Mouse (Mus musculus): ENCODE measurements at regions not wholly inside any gene's neighbourhood (a gene's known extent, or its start where the extent isn't known, plus 50 kb on each side); places are given as distances from the start of the nearest gene placed in this dataset.

GRCm38 (mm10) chr1:138908860-138909259 lies 52.2 kb upstream of the 2310009B15Rik start:
- Histone ChIP-seq H3K27me3 (ENCODE audit: control insufficient read depth in 1 of 2, insufficient read depth in 2 of 2, low read length in 2 of 2) (no peaks in the 10 kb centered on the region), H3K4me3 (ENCODE audit: control insufficient read depth in 1 of 2, insufficient read depth in 1 of 2, low read depth in 2 of 2, low read length in 2 of 2) (no peak overlapping the region), H3K9me3 (replicated peaks; ENCODE audit: insufficient read depth, low read length) (no peaks in the 10 kb centered on the region), H3K4me1 (ENCODE audit: control insufficient read depth in 1 of 2, insufficient read depth in 2 of 2, low read length in 2 of 2) (peaks cover 0 to 4% of the 10 kb centered on the region in 2 experiments; a peak in 2 of 4 replicates), H3K9ac (ENCODE audit: control insufficient read depth, low read depth, low read length, poor library complexity, severe bottlenecking) (no peak overlapping the region), H3K27ac (ENCODE audit: control insufficient read depth, low read depth, low read length) (no peak overlapping the region), H3K36me3 (ENCODE audit: control insufficient read depth in 1 of 2, insufficient read depth in 2 of 2, low read length in 2 of 2) (peaks cover 0 to 15% of the 10 kb centered on the region in 2 experiments; a peak in 2 of 4 replicates), H3K79me2 (ENCODE audit: control insufficient read depth, insufficient read depth, low read length, poor library complexity) (no peaks in the 10 kb centered on the region)
- TF ChIP-seq MYC (IDR thresholded peaks at IDR 0.05; ENCODE audit: low read depth, low read length), result no peak
- no peak for TF ChIP-seq USF2 (IDR thresholded peaks at IDR 0.05; ENCODE audit: borderline replicate concordance in 1 of 2, insufficient read depth in 1 of 2, low read depth in 1 of 2, low read length in 2 of 2)
- TF ChIP-seq HCFC1 (IDR thresholded peaks at IDR 0.05; ENCODE audit: low read depth, low read length), result no peak
- no peak for TF ChIP-seq TBP (IDR thresholded peaks at IDR 0.05; ENCODE audit: low read depth, low read length)
- peak; percentile 75 for TF ChIP-seq GATA1 (IDR thresholded peaks at IDR 0.05; ENCODE audit: low read depth, low read length)
- TF ChIP-seq MEF2A (IDR thresholded peaks at IDR 0.05; ENCODE audit: extremely low read depth, insufficient replicate concordance, low read depth, low read length, poor library complexity, severe bottlenecking), result no peak
- TF ChIP-seq MAX (IDR thresholded peaks at IDR 0.05; ENCODE audit: low read length), result no peak
- no peak for TF ChIP-seq SIN3A (IDR thresholded peaks at IDR 0.05; ENCODE audit: low read length)
- no peak for TF ChIP-seq RAD21 (IDR thresholded peaks at IDR 0.05; ENCODE audit: low read depth, low read length)
- no peak for TF ChIP-seq GABPA (IDR thresholded peaks at IDR 0.05; ENCODE audit: low read depth, low read length)
- no peak for TF ChIP-seq KAT2A (conservative IDR thresholded peaks at IDR 0.05; ENCODE audit: low read depth, low read length)
- TF ChIP-seq NELFE (IDR thresholded peaks at IDR 0.05; ENCODE audit: low read depth, low read length), result no peak
- no peak for TF ChIP-seq ZMIZ1 (IDR thresholded peaks at IDR 0.05; ENCODE audit: low read depth, low read length)
- TF ChIP-seq UBTF (IDR thresholded peaks at IDR 0.05; ENCODE audit: borderline replicate concordance, insufficient read depth, low read depth, low read length), result no peak
- no peak for TF ChIP-seq CTCF (IDR thresholded peaks at IDR 0.05 in 2 of 3, conservative IDR thresholded peaks at IDR 0.05 in 1 of 3; ENCODE audit: control insufficient read depth in 1 of 3, insufficient read depth in 1 of 3, low read depth in 2 of 3, low read length in 3 of 3, poor library complexity in 1 of 3, severe bottlenecking in 1 of 3)
- no peak for TF ChIP-seq POLR2AphosphoS2 (IDR thresholded peaks at IDR 0.05; ENCODE audit: low read length)
- no peak for TF ChIP-seq POLR2A (IDR thresholded peaks at IDR 0.05; ENCODE audit: control insufficient read depth in 1 of 2, insufficient read depth in 1 of 2, low read depth in 1 of 2, low read length in 2 of 2, poor library complexity in 1 of 2)
- TF ChIP-seq TAL1 (IDR thresholded peaks at IDR 0.05; ENCODE audit: low read length), result no peak
- no peak for TF ChIP-seq ZNF384 (IDR thresholded peaks at IDR 0.05; ENCODE audit: low read depth, low read length)
- TF ChIP-seq POLR2AphosphoS5 (IDR thresholded peaks at IDR 0.05; ENCODE audit: borderline replicate concordance, low read depth, low read length), result no peak
- no peak for TF ChIP-seq USF1 (IDR thresholded peaks at IDR 0.05; ENCODE audit: low read depth, low read length)
- TF ChIP-seq TCF12 (IDR thresholded peaks at IDR 0.05; ENCODE audit: low read depth, low read length), result no peak
- no peak for TF ChIP-seq BHLHE40 (IDR thresholded peaks at IDR 0.05; ENCODE audit: borderline replicate concordance, low read depth, low read length)
- no peak for TF ChIP-seq SMC3 (IDR thresholded peaks at IDR 0.05; ENCODE audit: low read depth, low read length)
- 0 out of 2 replicates have a peak, but pooled peaks have one; percentile 21 for TF ChIP-seq ETS1 (IDR thresholded peaks at IDR 0.05; ENCODE audit: low read depth, low read length)
- peak; percentile 62 for TF ChIP-seq RCOR1 (IDR thresholded peaks at IDR 0.05; ENCODE audit: low read depth, low read length)
- TF ChIP-seq MAFK (IDR thresholded peaks at IDR 0.05; ENCODE audit: borderline replicate concordance, low read depth, low read length), result no peak
- no peak for TF ChIP-seq ZKSCAN1 (IDR thresholded peaks at IDR 0.05; ENCODE audit: low read depth, low read length)
- TF ChIP-seq EP300 (IDR thresholded peaks at IDR 0.05; ENCODE audit: low read depth in 1 of 2, low read length in 2 of 2), result peak; percentile 29 to 59; a peak in 3 of 4 replicates
- no peak for TF ChIP-seq ZC3H11A (IDR thresholded peaks at IDR 0.05; ENCODE audit: low read depth, low read length)
- TF ChIP-seq MAZ (IDR thresholded peaks at IDR 0.05; ENCODE audit: low read depth, low read length), result no peak
- no peak for TF ChIP-seq NRF1 (IDR thresholded peaks at IDR 0.05; ENCODE audit: insufficient read depth, low read depth, low read length, poor library complexity, severe bottlenecking)
- DNase-seq (ENCODE audit: low read depth, low spot score), result peak; percentile 18
